Mouse (Mus musculus) intestine, embryonic 15.5 days (tissue): Measurements from ENCODE around the gene Fads6. TPM values are rescaled to one million over a fixed set of nuclear protein-coding genes. Genes with fewer than 3 reads are reported as not detected.

Source experiments
- ATAC-seq: fragments of 200-750 bp; cut with Nextera tagmentation; 2 replicates; pipeline ENCODE4 v1.8.0; 2017; ENCODE audit warnings: moderate TSS enrichment, moderate library complexity
- H3K27ac ChIP-seq: fragments of 300-500 bp; sonication (generic); 2 replicates; pipeline ENCODE4 v1.5.1; 2015; ENCODE audit warnings: mild to moderate bottlenecking, inconsistent platforms
- H3K27me3 ChIP-seq: fragments of 300-500 bp; sonication (generic); replicated peaks from 2 replicates; pipeline ENCODE4 v1.6.1; 2015; ENCODE audit warnings: inconsistent platforms
- H3K36me3 ChIP-seq: fragments of 300-500 bp; sonication (generic); 2 replicates; pipeline ENCODE4 v1.6.1; 2015; ENCODE audit warnings: inconsistent platforms
- H3K4me1 ChIP-seq: fragments of 300-500 bp; sonication (generic); replicated peaks from 2 replicates; pipeline ENCODE4 v1.6.1; 2015; ENCODE audit warnings: inconsistent platforms
- H3K4me2 ChIP-seq: fragments of 300-500 bp; sonication (generic); replicated peaks from 2 replicates; pipeline ENCODE4 v1.6.1; 2015; ENCODE audit warnings: mild to moderate bottlenecking, inconsistent platforms
- H3K4me3 ChIP-seq: fragments of 300-500 bp; sonication (generic); replicated peaks from 2 replicates; pipeline ENCODE4 v1.5.1; 2015; ENCODE audit warnings: inconsistent platforms
- H3K9ac ChIP-seq: fragments of 300-500 bp; sonication (generic); 2 replicates; pipeline ENCODE4 v1.6.1; 2015; ENCODE audit warnings: inconsistent platforms
- H3K9me3 ChIP-seq: fragments of 300-500 bp; sonication (generic); 2 replicates; pipeline ENCODE4 v1.6.1; 2016; ENCODE audit warnings: inconsistent platforms
- WGBS: fragments of 180-500 bp; shearing (Covaris S2); methylation state at CpG from one replicate; pipeline ENCODE4 v1.1.7; 2015; 5-methylcytosine and 5-hydroxymethylcytosine counted together
- polyA plus RNA-seq: library from polyadenylated mRNA; unstranded; fragments of >200 nt; fragmentation: Nextera tagmentation; extraction: Ambion mirVana; gene quantifications from 2 replicates; pipeline ENCODE4 v1.2.1, GENCODE M21; 2015

Gene Fads6
- 1.5 and 1.7 TPM in 2 replicates for polyA plus RNA-seq

- Histone ChIP-seq H3K9ac (peak within 1 kb of the TSS; percentile 48), H3K4me1 (peaks cover 16% of the 10 kb centered on the region; the same call in 1 of the 2 replicates), H3K4me3 (peak within 1 kb of the TSS; percentile 49), H3K4me2 (peak within 1 kb of the TSS; percentile 92), H3K9me3 (no peaks in the 10 kb centered on the region), H3K27me3 (peaks cover 17% of the 10 kb centered on the region; the same call in 1 of the 2 replicates), H3K36me3 (no peaks in the 10 kb centered on the region), H3K27ac (0 out of 2 replicates have a peak within 1 kb of the TSS, but pooled peaks have one; percentile 32)
- whole genome bisulfite sequencing, result 2% methylated on average over 44 of the region's 44 CpGs
- ATAC-seq, result peak; percentile 75
Observed at GRCm38 (mm10) chr11:115297214-115297826, at the start of gene Fads6. TSS of gene Fads6 (minus strand) at chr11:115297663.

DNA sequence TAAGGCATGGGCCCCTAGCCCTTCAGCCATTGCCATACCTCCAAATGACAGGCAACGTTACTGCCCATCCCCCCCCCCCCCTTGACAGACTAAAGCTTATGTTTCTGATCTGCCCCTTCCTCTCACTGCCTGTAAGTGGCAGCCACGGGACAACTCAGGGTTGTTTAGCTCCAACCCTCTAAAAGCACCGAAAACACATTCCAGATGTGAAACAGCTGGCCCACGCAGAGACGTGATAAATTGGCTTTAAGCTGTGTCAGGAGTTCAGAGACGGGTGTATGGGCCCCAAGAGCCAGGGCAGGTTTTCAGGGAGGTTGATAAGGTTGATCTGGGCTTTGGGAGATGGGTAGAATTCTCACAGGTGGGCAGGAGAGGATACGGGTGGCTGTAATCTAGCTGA is 48.1 kb upstream of the Fads6 start:
- H3K4me3 ChIP-seq, result no peak overlapping the region
- no peak overlapping the region for H3K27ac ChIP-seq
- H3K27me3 ChIP-seq, result peaks cover 7% of the 10 kb centered on the region
- peaks cover 15% of the 10 kb centered on the region for H3K4me1 ChIP-seq
- no peaks in the 10 kb centered on the region for H3K9me3 ChIP-seq
- no peak overlapping the region for H3K4me2 ChIP-seq
- H3K9ac ChIP-seq, result no peak overlapping the region
- no peak for ATAC-seq
- H3K36me3 ChIP-seq, result no peaks in the 10 kb centered on the region
- WGBS, result 20% methylated on average over 7 of the region's 7 CpGs

- WGBS, result 15% methylated on average over 12 of the region's 12 CpGs
- no peak for ATAC-seq
- H3K4me2 ChIP-seq, result no peak overlapping the region
- H3K27me3 ChIP-seq, result peaks cover 8% of the 10 kb centered on the region
- H3K4me1 ChIP-seq, result peaks cover 15% of the 10 kb centered on the region
- H3K4me3 ChIP-seq, result no peak overlapping the region
- no peak overlapping the region for H3K27ac ChIP-seq
- no peak overlapping the region for H3K9ac ChIP-seq
- no peaks in the 10 kb centered on the region for H3K36me3 ChIP-seq
- no peaks in the 10 kb centered on the region for H3K9me3 ChIP-seq
Observed at GRCm38 (mm10) chr11:115344967-115345366, 47.5 kb upstream of the Fads6 start.

DNA sequence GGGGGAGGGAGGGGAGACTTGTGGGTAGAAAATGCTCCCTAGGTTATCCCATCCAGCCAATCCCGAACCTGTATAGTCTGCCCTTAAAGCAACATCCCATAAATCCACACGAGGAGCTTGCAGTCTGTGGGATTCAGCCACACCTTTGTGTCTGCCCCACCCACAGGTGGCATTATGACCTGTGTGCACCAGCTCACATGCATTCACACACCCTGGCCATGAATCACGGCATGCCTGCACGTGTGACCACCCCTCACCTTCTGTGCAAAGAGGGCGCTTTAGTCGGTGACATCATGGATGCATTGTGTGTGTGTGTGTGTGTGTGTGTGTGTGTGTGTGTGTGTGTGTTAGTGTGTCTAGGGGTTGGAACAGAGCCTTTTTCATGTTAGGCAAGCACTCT is 44.4 kb upstream of the Fads6 start:
- no peak overlapping the region for H3K4me2 ChIP-seq
- H3K4me1 ChIP-seq, result peaks cover 12% of the 10 kb centered on the region
- H3K27me3 ChIP-seq, result peaks cover 17% of the 10 kb centered on the region
- no peaks in the 10 kb centered on the region for H3K36me3 ChIP-seq
- 59% methylated on average over 6 of the region's 6 CpGs for WGBS
- H3K4me3 ChIP-seq, result no peak overlapping the region
- ATAC-seq, result peak; percentile 40; the same call in 1 of the 2 replicates
- H3K27ac ChIP-seq, result no peak overlapping the region
- H3K9ac ChIP-seq, result no peak overlapping the region
- H3K9me3 ChIP-seq, result no peaks in the 10 kb centered on the region

- H3K36me3 ChIP-seq, result no peaks in the 10 kb centered on the region
- H3K9me3 ChIP-seq, result no peaks in the 10 kb centered on the region
- peaks cover 19% of the 10 kb centered on the region for H3K27me3 ChIP-seq
- ATAC-seq, result no peak
- no peak overlapping the region for H3K4me3 ChIP-seq
- no peak overlapping the region for H3K9ac ChIP-seq
- WGBS, result 64% methylated on average over 2 of the region's 2 CpGs
- peaks cover 8% of the 10 kb centered on the region for H3K4me1 ChIP-seq
- H3K27ac ChIP-seq, result no peak overlapping the region
- H3K4me2 ChIP-seq, result no peak overlapping the region
Observed at GRCm38 (mm10) chr11:115341246-115341645, 43.8 kb upstream of the Fads6 start.

DNA sequence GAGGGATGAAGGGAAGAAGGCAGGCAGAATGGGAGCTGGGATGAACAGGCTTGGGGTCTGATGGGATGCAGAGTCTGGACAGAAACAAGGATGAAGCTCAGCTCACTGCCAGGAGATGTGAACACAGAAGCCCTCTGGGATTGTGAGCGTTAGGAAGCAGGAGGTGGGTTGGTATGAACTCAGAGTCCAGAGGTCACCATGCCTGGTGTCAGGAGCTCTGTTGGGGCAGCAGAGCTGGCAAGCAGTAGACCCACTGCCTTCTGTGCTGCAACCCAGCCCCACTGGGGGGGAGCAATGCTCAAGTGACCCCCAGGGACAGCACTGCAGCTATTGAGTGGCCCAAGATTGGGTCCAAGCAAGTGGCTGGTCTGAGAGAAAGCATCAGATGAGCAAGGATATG is 40.4 kb upstream of the Fads6 start:
- H3K9ac ChIP-seq, result no peak overlapping the region
- WGBS, result 56% methylated on average over 1 of the region's 1 CpGs
- H3K27me3 ChIP-seq, result peaks cover 43% of the 10 kb centered on the region
- H3K4me3 ChIP-seq, result no peak overlapping the region
- H3K9me3 ChIP-seq, result no peaks in the 10 kb centered on the region
- H3K36me3 ChIP-seq, result no peaks in the 10 kb centered on the region
- H3K27ac ChIP-seq, result no peak overlapping the region
- no peak for ATAC-seq
- no peak overlapping the region for H3K4me2 ChIP-seq
- peaks cover 12% of the 10 kb centered on the region; the same call in 1 of the 2 replicates for H3K4me1 ChIP-seq

- ATAC-seq, result peak; percentile 63; the same call in 1 of the 2 replicates
- Histone ChIP-seq H3K36me3 (no peaks in the 10 kb centered on the region), H3K27me3 (peaks cover 46% of the 10 kb centered on the region), H3K9me3 (no peaks in the 10 kb centered on the region), H3K27ac (no peak overlapping the region), H3K4me1 (peaks cover 12% of the 10 kb centered on the region; the same call in 1 of the 2 replicates), H3K9ac (no peak overlapping the region), H3K4me2 (no peak overlapping the region), H3K4me3 (no peak overlapping the region)
- WGBS, result 49% methylated on average over 3 of the region's 3 CpGs
Observed at GRCm38 (mm10) chr11:115337350-115337749, 39.9 kb upstream of the Fads6 start.

DNA sequence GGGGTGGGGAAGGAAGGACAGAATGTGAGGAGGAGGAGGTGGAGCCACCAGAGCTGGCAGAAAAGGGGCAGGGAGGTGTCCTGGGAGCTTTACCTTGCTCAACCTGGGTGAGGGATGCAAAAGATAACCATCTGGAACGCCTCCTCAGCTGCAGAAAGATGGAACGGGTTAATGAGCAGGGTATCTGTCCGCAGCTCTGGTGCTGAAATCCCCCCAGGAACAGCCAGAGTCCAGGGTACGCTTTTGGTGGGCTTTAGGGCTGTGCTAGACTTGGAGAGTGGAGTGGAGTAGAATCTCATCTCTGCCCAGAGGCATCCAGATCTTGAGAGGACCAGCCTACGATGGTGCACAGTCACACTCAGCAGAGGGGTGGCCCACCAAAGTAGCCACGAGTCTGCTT is 38.7 kb upstream of the Fads6 start:
- no peak overlapping the region for H3K27ac ChIP-seq
- H3K4me2 ChIP-seq, result no peak overlapping the region
- H3K4me3 ChIP-seq, result no peak overlapping the region
- no peak overlapping the region for H3K9ac ChIP-seq
- H3K9me3 ChIP-seq, result no peaks in the 10 kb centered on the region
- no peak for ATAC-seq
- no peaks in the 10 kb centered on the region for H3K36me3 ChIP-seq
- WGBS, result 13% methylated on average over 6 of the region's 6 CpGs
- peaks cover 12% of the 10 kb centered on the region; the same call in 1 of the 2 replicates for H3K4me1 ChIP-seq
- peaks cover 56% of the 10 kb centered on the region for H3K27me3 ChIP-seq

DNA sequence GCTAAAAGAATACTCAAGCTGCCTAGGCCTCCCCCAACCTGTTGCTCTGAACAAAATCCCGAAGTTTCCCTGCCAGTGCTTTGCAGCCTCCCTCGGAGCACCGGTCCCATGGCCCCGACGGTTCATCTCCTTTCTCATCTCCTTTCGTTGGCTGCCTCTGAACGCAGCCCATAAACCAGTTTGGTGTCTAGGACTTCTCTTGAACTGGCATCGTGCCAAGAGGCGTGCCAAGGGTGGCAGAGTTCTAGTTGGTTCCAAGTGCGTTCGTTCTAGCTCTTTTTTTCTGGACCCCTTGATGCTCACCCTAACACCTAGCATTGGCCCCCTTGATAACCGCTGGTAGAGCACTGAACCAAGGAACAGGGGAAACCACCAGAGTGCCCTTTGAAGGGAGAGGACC is 37.8 kb upstream of the Fads6 start:
- Histone ChIP-seq H3K27me3 (peaks cover 58% of the 10 kb centered on the region), H3K4me3 (no peak overlapping the region), H3K9ac (no peak overlapping the region), H3K9me3 (no peaks in the 10 kb centered on the region), H3K4me1 (peaks cover 12% of the 10 kb centered on the region; the same call in 1 of the 2 replicates), H3K27ac (no peak overlapping the region), H3K36me3 (no peaks in the 10 kb centered on the region), H3K4me2 (no peak overlapping the region)
- 55% methylated on average over 12 of the region's 12 CpGs for WGBS
- no peak for ATAC-seq

DNA sequence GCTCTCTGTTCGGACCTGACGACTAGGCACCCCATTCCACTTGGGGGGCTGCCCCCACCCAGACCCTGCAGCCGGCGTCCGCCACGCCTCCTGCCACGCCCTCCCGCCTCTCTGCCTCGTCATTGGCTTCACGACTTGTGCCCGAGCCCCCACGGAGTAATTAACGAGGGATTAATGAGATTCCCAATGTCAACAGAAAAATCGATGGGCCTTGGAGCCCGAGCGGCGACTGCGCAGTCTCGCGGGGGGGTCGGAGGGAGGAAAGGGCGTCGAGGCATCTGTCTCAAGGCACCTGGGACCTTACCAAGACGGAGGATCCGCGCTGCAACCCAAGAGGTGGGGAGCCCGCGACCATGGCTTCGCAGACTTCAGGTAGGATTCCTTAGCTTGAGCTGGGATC is 37.1 kb upstream of the Fads6 start, which contains the start of gene Otop3:
Otop3 (plus strand) TSS at position 201 of the 400 bp plus-strand sequence.
- ATAC-seq, result peak; percentile 33; the same call in 1 of the 2 replicates
- WGBS, result 3% methylated on average over 29 of the region's 29 CpGs
- H3K4me1 ChIP-seq, result peaks cover 12% of the 10 kb centered on the region; the same call in 1 of the 2 replicates
- 0 out of 2 replicates have a peak within 1 kb of the TSS, but pooled peaks have one; percentile 14 for H3K4me3 ChIP-seq
- no peaks in the 10 kb centered on the region for H3K36me3 ChIP-seq
- H3K27ac ChIP-seq, result no peak within 1 kb of the TSS
- peak within 1 kb of the TSS; percentile 10; the same call in 1 of the 2 replicates for H3K9ac ChIP-seq
- H3K9me3 ChIP-seq, result no peaks in the 10 kb centered on the region
- H3K4me2 ChIP-seq, result peak within 1 kb of the TSS; percentile 50
- peaks cover 53% of the 10 kb centered on the region for H3K27me3 ChIP-seq

- 73% methylated on average over 15 of the region's 15 CpGs for WGBS
- Histone ChIP-seq H3K9ac (no peak overlapping the region), H3K4me2 (no peak overlapping the region)
Observed at GRCm38 (mm10) chr11:115329339-115329738, 31.9 kb upstream of the Fads6 start.

GRCm38 (mm10) chr11:115326730-115327129 is 29.3 kb upstream of the Fads6 start:
- Histone ChIP-seq H3K4me1 (0 out of 2 replicates have a peak, but pooled peaks cover 4% of the 10 kb centered on the region), H3K4me2 (no peak overlapping the region), H3K9ac (no peak overlapping the region), H3K27ac (no peak overlapping the region), H3K27me3 (peaks cover 43% of the 10 kb centered on the region), H3K36me3 (no peaks in the 10 kb centered on the region), H3K9me3 (no peaks in the 10 kb centered on the region), H3K4me3 (no peak overlapping the region)
- 64% methylated on average over 7 of the region's 7 CpGs for WGBS
- no peak for ATAC-seq

More at GRCm38 (mm10) chr11:115329339-115329738, 31.9 kb upstream of the Fads6 start:
- no peak overlapping the region for H3K27ac ChIP-seq
- ATAC-seq, result no peak
- H3K4me3 ChIP-seq, result no peak overlapping the region
- no peaks in the 10 kb centered on the region for H3K9me3 ChIP-seq
- no peaks in the 10 kb centered on the region for H3K36me3 ChIP-seq
- peaks cover 41% of the 10 kb centered on the region for H3K27me3 ChIP-seq
- H3K4me1 ChIP-seq, result peaks cover under 1% of the 10 kb centered on the region; the same call in 1 of the 2 replicates
